Mouse (Mus musculus) intestine, embryonic 15.5 days (tissue): ENCODE data around the gene Olfr1502. TPM values are rescaled to one million over a fixed set of nuclear protein-coding genes. Genes with fewer than 3 reads are reported as not detected.
"Not testable (repeated sequence)": the region's sequence is repeated elsewhere in the genome, so short reads cannot be mapped to it uniquely, and the experiment has no call there.

Source experiments
- ATAC-seq: fragments of 200-750 bp; cut with Nextera tagmentation; 2 replicates; pipeline ENCODE4 v1.8.0; 2017; ENCODE audit warnings: moderate TSS enrichment, moderate library complexity
- H3K27ac ChIP-seq: fragments of 300-500 bp; sonication (generic); 2 replicates; pipeline ENCODE4 v1.5.1; 2015; ENCODE audit warnings: mild to moderate bottlenecking, inconsistent platforms
- H3K27me3 ChIP-seq: fragments of 300-500 bp; sonication (generic); replicated peaks from 2 replicates; pipeline ENCODE4 v1.6.1; 2015; ENCODE audit warnings: inconsistent platforms
- H3K36me3 ChIP-seq: fragments of 300-500 bp; sonication (generic); 2 replicates; pipeline ENCODE4 v1.6.1; 2015; ENCODE audit warnings: inconsistent platforms
- H3K4me1 ChIP-seq: fragments of 300-500 bp; sonication (generic); replicated peaks from 2 replicates; pipeline ENCODE4 v1.6.1; 2015; ENCODE audit warnings: inconsistent platforms
- H3K4me2 ChIP-seq: fragments of 300-500 bp; sonication (generic); replicated peaks from 2 replicates; pipeline ENCODE4 v1.6.1; 2015; ENCODE audit warnings: mild to moderate bottlenecking, inconsistent platforms
- H3K4me3 ChIP-seq: fragments of 300-500 bp; sonication (generic); replicated peaks from 2 replicates; pipeline ENCODE4 v1.5.1; 2015; ENCODE audit warnings: inconsistent platforms
- H3K9ac ChIP-seq: fragments of 300-500 bp; sonication (generic); 2 replicates; pipeline ENCODE4 v1.6.1; 2015; ENCODE audit warnings: inconsistent platforms
- H3K9me3 ChIP-seq: fragments of 300-500 bp; sonication (generic); 2 replicates; pipeline ENCODE4 v1.6.1; 2016; ENCODE audit warnings: inconsistent platforms
- WGBS: fragments of 180-500 bp; shearing (Covaris S2); methylation state at CpG from one replicate; pipeline ENCODE4 v1.1.7; 2015; 5-methylcytosine and 5-hydroxymethylcytosine counted together
- polyA plus RNA-seq: library from polyadenylated mRNA; unstranded; fragments of >200 nt; fragmentation: Nextera tagmentation; extraction: Ambion mirVana; gene quantifications from 2 replicates; pipeline ENCODE4 v1.2.1, GENCODE M21; 2015

Olfr1502 gene
- polyA plus RNA-seq = not detected in 2 replicates

DNA sequence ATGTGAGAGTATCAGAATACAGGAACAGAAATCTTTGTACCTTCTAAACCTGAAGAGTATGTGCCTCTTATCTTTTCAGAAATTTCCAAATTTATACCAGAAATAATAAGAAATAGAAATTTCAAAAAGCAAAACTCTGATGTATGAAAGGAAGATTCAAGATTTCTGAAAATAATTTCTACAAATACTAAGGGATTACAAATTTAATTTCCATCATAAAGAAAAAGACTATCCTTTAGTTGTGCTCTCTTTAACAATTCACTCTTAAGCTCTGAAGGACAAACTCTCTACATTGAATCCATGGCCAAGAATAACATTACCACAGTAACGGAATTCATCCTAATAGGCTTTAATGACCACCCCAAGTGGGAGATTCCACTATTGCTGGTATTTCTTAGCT lies at the start of gene Olfr1502:
Olfr1502 (plus strand) TSS at position 301 of the 400 bp plus-strand sequence.
- no peak within 1 kb of the TSS for H3K27ac ChIP-seq
- no peak for ATAC-seq

DNA sequence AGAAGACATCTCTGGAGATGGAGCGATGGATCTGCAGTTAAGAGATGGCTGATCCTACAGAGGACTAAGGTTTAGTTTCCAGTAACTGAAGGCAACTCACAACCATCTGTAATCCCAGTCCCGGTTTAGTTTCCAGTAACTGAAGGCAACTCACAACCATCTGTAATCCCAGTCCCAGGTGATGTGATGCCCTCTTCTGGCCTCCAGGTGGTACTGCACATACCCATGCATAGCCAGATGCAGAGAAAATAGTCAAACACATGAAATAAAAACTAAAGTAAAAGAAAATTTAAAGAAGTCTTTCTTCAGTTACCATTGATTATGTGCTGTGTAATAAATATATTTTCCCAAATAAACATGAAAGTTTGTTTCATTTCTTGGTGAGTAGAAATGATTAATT lies 48.8 kb upstream of the Olfr1502 start:
- Histone ChIP-seq H3K36me3 (no peaks in the 10 kb centered on the region), H3K4me1 (no peaks in the 10 kb centered on the region), H3K9ac (no peak overlapping the region), H3K4me2 (no peak overlapping the region), H3K4me3 (no peak overlapping the region), H3K9me3 (no peaks in the 10 kb centered on the region), H3K27me3 (no peaks in the 10 kb centered on the region), H3K27ac (no peak overlapping the region)
- 65% methylated on average over 2 of the region's 2 CpGs for WGBS
- no peak for ATAC-seq

More for the DNA sequence above, at the start of gene Olfr1502:
- H3K9me3 ChIP-seq = no peaks in the 10 kb centered on the region
- H3K9ac ChIP-seq = no peak within 1 kb of the TSS
- H3K27me3 ChIP-seq = no peaks in the 10 kb centered on the region
- H3K4me3 ChIP-seq = no peak within 1 kb of the TSS
- WGBS = 81% methylated on average over 1 of the region's 1 CpGs
- H3K36me3 ChIP-seq = no peaks in the 10 kb centered on the region
- no peaks in the 10 kb centered on the region for H3K4me1 ChIP-seq
- no peak within 1 kb of the TSS for H3K4me2 ChIP-seq

- H3K4me3 ChIP-seq = no peak overlapping the region
- H3K9ac ChIP-seq = no peak overlapping the region
- no peak for ATAC-seq
- no peak overlapping the region for H3K4me2 ChIP-seq
- H3K27ac ChIP-seq = no peak overlapping the region
- H3K4me1 ChIP-seq = no peaks in the 10 kb centered on the region
- H3K36me3 ChIP-seq = no peaks in the 10 kb centered on the region
- no peaks in the 10 kb centered on the region for H3K9me3 ChIP-seq
- no peaks in the 10 kb centered on the region for H3K27me3 ChIP-seq
- 25% methylated on average over 5 of the region's 5 CpGs for WGBS
Measured at GRCm38 (mm10) chr19:13818827-13819226, 42.8 kb upstream of the Olfr1502 start.

DNA sequence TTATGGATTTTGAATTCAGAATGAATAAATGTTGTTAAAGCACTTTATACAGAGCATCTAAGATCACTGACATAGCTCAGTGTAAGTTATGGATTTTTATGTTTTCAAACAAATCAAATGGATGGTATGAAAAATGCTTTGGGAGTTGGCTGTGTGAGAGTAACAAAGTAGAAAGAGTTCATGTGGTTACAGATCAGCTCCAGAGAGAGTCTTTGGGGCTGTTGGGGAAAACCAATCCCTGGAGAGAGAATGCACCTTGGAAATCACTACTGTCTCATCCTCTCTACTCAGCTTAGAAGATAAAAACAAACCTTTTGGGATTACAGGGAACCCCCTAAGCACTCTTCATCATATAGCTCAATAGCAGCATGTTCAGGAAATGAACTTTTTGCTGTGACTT lies 42.2 kb upstream of the Olfr1502 start, which contains the start of gene Olfr1499:
Olfr1499 (minus strand) TSS at position 101 of the 400 bp plus-strand sequence.
- H3K4me3 ChIP-seq = no peak within 1 kb of the TSS
- H3K36me3 ChIP-seq = no peaks in the 10 kb centered on the region
- no peaks in the 10 kb centered on the region for H3K9me3 ChIP-seq
- no peaks in the 10 kb centered on the region for H3K27me3 ChIP-seq
- no peak within 1 kb of the TSS for H3K9ac ChIP-seq
- H3K4me1 ChIP-seq = no peaks in the 10 kb centered on the region
- no peak within 1 kb of the TSS for H3K27ac ChIP-seq
- no peak for ATAC-seq
- no peak within 1 kb of the TSS for H3K4me2 ChIP-seq

DNA sequence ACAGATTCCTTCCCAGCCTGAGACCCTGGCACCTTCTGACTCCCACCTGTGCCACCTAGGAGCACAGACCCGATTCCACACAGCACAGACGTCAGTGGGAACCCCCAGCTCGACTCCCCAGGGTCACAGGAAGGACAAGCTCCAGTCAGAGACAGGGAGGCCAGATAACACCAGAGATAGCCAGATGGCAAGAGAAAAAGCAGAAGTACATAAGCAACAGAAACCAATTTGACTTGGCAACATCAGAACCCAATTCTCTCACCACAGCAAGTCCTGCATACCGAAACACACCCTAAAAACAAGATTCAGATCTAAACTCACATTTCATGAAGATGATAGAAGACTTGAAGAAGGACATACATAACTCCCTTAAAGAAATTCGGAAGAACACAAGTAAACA lies 40.7 kb upstream of the Olfr1502 start:
- H3K27ac ChIP-seq = no peak overlapping the region
- H3K4me1 ChIP-seq = no peaks in the 10 kb centered on the region
- no peaks in the 10 kb centered on the region for H3K27me3 ChIP-seq
- H3K4me3 ChIP-seq = no peak overlapping the region
- ATAC-seq = no peak
- no peaks in the 10 kb centered on the region for H3K36me3 ChIP-seq
- H3K9ac ChIP-seq = no peak overlapping the region
- WGBS = 61% methylated on average over 5 of the region's 5 CpGs
- no peaks in the 10 kb centered on the region for H3K9me3 ChIP-seq
- H3K4me2 ChIP-seq = no peak overlapping the region

GRCm38 (mm10) chr19:13828447-13828846 lies 33.1 kb upstream of the Olfr1502 start:
- no peak overlapping the region for H3K27ac ChIP-seq
- H3K27me3 ChIP-seq = no peaks in the 10 kb centered on the region
- ATAC-seq = no peak
- no peaks in the 10 kb centered on the region for H3K9me3 ChIP-seq
- H3K4me2 ChIP-seq = no peak overlapping the region
- no peaks in the 10 kb centered on the region for H3K4me1 ChIP-seq
- no peak overlapping the region for H3K4me3 ChIP-seq
- no peaks in the 10 kb centered on the region for H3K36me3 ChIP-seq
- 77% methylated on average over 3 of the region's 3 CpGs for whole genome bisulfite sequencing
- H3K9ac ChIP-seq = no peak overlapping the region

DNA sequence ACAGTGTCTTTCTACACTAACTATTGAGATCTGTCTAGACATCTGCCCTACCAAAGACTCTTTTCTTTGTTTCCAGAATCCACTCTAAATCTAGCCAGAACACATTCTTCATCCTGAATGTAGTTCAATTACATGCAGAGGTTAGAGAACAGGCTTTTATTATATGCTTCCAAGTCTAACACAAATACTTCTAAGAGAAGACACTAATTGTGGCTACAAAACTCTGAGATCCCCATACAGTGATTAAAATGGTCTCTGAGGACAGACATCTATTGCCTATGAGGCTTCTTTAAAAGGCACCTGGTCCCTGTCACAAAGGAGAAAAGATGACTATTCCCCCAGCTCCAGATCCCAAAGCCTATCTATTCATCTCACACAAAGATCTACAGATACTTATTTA lies 31.2 kb upstream of the Olfr1502 start, which contains the start of gene Olfr1500:
Olfr1500 (minus strand) TSS at position 101 of the 400 bp plus-strand sequence.
- H3K4me1 ChIP-seq = no peaks in the 10 kb centered on the region
- H3K27me3 ChIP-seq = no peaks in the 10 kb centered on the region
- no peak within 1 kb of the TSS for H3K9ac ChIP-seq
- ATAC-seq = no peak
- H3K27ac ChIP-seq = no peak within 1 kb of the TSS
- H3K9me3 ChIP-seq = no peaks in the 10 kb centered on the region
- H3K4me2 ChIP-seq = no peak within 1 kb of the TSS
- H3K36me3 ChIP-seq = no peaks in the 10 kb centered on the region
- no peak within 1 kb of the TSS for H3K4me3 ChIP-seq

DNA sequence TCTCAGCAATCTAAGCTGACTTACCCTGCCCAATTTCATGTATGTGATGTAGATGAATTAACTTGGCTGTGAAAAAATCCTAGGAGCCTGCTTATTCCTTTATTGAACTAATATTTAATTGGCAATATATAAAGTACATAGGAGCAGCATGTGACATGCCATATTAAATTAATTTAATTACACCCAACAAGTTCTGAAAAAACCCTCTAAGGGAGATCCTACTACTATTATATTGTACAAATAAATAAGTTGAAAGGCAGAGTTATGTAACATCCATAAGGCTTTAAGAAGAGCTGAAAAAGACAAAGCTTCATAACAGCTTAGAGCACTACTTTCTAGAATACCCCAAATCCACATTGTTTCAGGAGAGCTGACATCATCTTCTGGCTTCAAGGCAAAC lies 11.0 kb upstream of the Olfr1502 start, which contains the start of gene Olfr1501:
Olfr1501 (minus strand) TSS at position 101 of the 400 bp plus-strand sequence.
- H3K9me3 ChIP-seq, H3K27me3 ChIP-seq, H3K36me3 ChIP-seq, ATAC-seq, H3K4me3 ChIP-seq, H3K9ac ChIP-seq, H3K4me1 ChIP-seq, H3K27ac ChIP-seq, H3K4me2 ChIP-seq: not testable (repeated sequence)

DNA sequence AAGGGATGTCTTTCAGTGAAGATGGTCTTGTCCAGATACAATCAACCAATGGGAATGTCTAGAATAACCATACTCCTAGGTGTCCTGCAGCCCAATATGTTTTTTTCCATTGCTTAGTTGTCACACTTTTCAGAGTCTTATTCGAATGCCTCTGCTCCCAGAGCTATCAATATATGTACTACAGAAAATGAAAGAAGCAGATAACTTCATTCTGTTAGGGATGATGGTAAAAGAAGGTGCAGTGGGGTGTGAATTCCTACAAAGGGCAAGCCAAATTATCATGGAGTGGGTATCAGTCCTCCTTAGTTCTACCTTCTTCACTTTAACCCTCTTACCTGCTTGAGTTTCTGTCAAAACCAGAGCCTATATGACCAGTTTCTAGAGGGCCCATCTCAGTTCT lies 36.2 kb downstream of the Olfr1502 start, which contains the start of gene Olfr1504:
Olfr1504 (minus strand) TSS at position 101 of the 400 bp plus-strand sequence.
- H3K4me2 ChIP-seq = no peak within 1 kb of the TSS
- no peaks in the 10 kb centered on the region for H3K27me3 ChIP-seq
- no peak within 1 kb of the TSS for H3K4me3 ChIP-seq
- H3K4me1 ChIP-seq = no peaks in the 10 kb centered on the region
- no peaks in the 10 kb centered on the region for H3K36me3 ChIP-seq
- WGBS = 63% methylated on average over 1 of the region's 1 CpGs
- H3K9ac ChIP-seq = no peak within 1 kb of the TSS
- no peaks in the 10 kb centered on the region for H3K9me3 ChIP-seq
- no peak within 1 kb of the TSS for H3K27ac ChIP-seq
- ATAC-seq = no peak

Other genes with a start within 250 kb of the Olfr1502 start
- not detected in 2 replicates for gene Olfr1487, start 244.4 kb upstream of the Olfr1502 start, polyA plus RNA-seq
- gene Olfr1489, start 230.2 kb upstream of the Olfr1502 start, polyA plus RNA-seq = not detected in 2 replicates
- gene Olfr1490, start 210.7 kb upstream of the Olfr1502 start, polyA plus RNA-seq = not detected in 2 replicates
- gene Olfr1491, start 164.5 kb upstream of the Olfr1502 start, polyA plus RNA-seq = not detected in 2 replicates
- not detected in 2 replicates for gene Olfr1493-ps1, start 138.5 kb upstream of the Olfr1502 start, polyA plus RNA-seq
- gene Olfr1494, start 122.1 kb upstream of the Olfr1502 start, polyA plus RNA-seq = not detected in 2 replicates
- gene Olfr1495, start 97.2 kb upstream of the Olfr1502 start, polyA plus RNA-seq = not detected in 2 replicates
- not detected in 2 replicates for gene Olfr1496, start 83.9 kb upstream of the Olfr1502 start, polyA plus RNA-seq
- gene Olfr1497, start 63.6 kb upstream of the Olfr1502 start, polyA plus RNA-seq = not detected in 2 replicates
- gene Olfr1499, start 42.3 kb upstream of the Olfr1502 start, polyA plus RNA-seq = not detected in 2 replicates
- not detected in 2 replicates for gene Olfr1500, start 31.3 kb upstream of the Olfr1502 start, polyA plus RNA-seq
- not detected in 2 replicates for gene Olfr1501, start 11.1 kb upstream of the Olfr1502 start, polyA plus RNA-seq
- gene Olfr1504, start 36.1 kb downstream of the Olfr1502 start, polyA plus RNA-seq = not detected in 2 replicates
- gene Olfr1505, start 51.7 kb downstream of the Olfr1502 start, polyA plus RNA-seq = not detected in 2 replicates